Mouse (Mus musculus) spleen, adult 2 months (tissue): ENCODE results near the gene Tm4sf5. TPM values are rescaled to one million over a fixed set of nuclear protein-coding genes. Genes with fewer than 3 reads are reported as not detected.
"Not testable (repeated sequence)": the region's sequence is repeated elsewhere in the genome, so short reads cannot be mapped to it uniquely, and the experiment has no call there.

Source experiments
- DNase-seq, 2 experiments: peaks; one replicate each; pipeline versions ENCODE4 v3.0.0 to v3.0.0-alpha.2; 2012 to 2021; ENCODE audit warnings: low spot score in 2 of 2, low read depth in 1 of 2
- H3K27ac ChIP-seq: fragments of 200-500 bp; 2 replicates; pipeline ENCODE4 v1.5.1; 2012; ENCODE audit warnings: low read length, inconsistent platforms; ENCODE audit not compliant: insufficient read depth
- H3K27me3 ChIP-seq: fragments of 200-500 bp; 2 replicates; pipeline ENCODE4 v1.6.1; 2012; ENCODE audit warnings: mild to moderate bottlenecking, moderate library complexity, low read length, inconsistent platforms; ENCODE audit not compliant: control insufficient read depth, insufficient read depth
- H3K36me3 ChIP-seq: fragments of 200-500 bp; 2 replicates; pipeline ENCODE4 v1.6.1; 2012; ENCODE audit warnings: mild to moderate bottlenecking, low read length, inconsistent platforms; ENCODE audit not compliant: control insufficient read depth, insufficient read depth
- H3K4me1 ChIP-seq: fragments of 200-500 bp; 2 replicates; pipeline ENCODE4 v1.6.1; 2011; ENCODE audit warnings: inconsistent platforms; ENCODE audit not compliant: control insufficient read depth, insufficient read depth, insufficient read length
- H3K4me3 ChIP-seq: fragments of 200-500 bp; 2 replicates; pipeline ENCODE4 v1.5.1; 2011; ENCODE audit warnings: mild to moderate bottlenecking, inconsistent platforms; ENCODE audit not compliant: insufficient read depth, insufficient read length; ENCODE audit errors: extremely low read depth
- CTCF ChIP-seq: fragments of 200-500 bp; IDR thresholded peaks from 2 replicates; pipeline ENCODE4 v1.5.1; 2011; ENCODE audit warnings: mild to moderate bottlenecking, inconsistent platforms; ENCODE audit not compliant: insufficient read depth, insufficient read length, insufficient replicate concordance; ENCODE audit errors: extremely low read depth
- POLR2A ChIP-seq: fragments of 200-500 bp; IDR thresholded peaks from 2 replicates; pipeline ENCODE4 v1.6.1; 2011; ENCODE audit warnings: low read depth, low read length, inconsistent platforms
- WGBS: fragments of 180-500 bp; shearing (Covaris S2); methylation state at CpG from one replicate; pipeline ENCODE4 v1.1.7; 2018; 5-methylcytosine and 5-hydroxymethylcytosine counted together
- polyA plus RNA-seq: library from polyadenylated mRNA; depleted of rRNA; stranded (reverse); fragments of >200 nt; gene quantifications from 2 replicates; pipeline ENCODE4 v1.2.3, GENCODE M21; 2012

Tm4sf5 gene
- polyA plus RNA-seq, 1 experiment = 1.3 TPM

DNA sequence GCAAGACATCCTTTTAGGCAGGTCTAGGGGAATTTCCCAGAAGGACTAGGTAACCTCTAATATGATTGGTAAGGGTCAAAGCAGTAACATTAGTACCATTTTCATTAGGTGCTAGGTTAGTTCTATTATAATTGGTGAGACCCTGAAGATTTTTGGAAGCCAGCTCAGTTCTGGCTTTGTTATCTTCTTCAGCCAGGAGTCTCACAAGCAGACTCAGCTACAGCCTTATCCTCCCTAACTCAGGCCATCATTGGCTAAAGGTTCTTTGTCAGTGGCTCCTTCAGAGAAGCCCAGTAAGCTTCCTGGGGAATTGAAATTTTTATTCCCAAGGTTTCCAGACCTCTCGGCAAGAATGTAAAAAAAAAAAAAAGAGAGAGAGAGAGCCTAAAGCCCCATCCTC is 13.4 kb downstream of the Tm4sf5 start:
- TF ChIP-seq CTCF (no peak), POLR2A (no peak)
- no peaks in the 10 kb centered on the region for H3K27me3 ChIP-seq
- WGBS = 77% methylated on average over 1 of the region's 1 CpGs
- no peak for DNase-seq
- no peak overlapping the region for H3K27ac ChIP-seq
- H3K36me3 ChIP-seq = no peaks in the 10 kb centered on the region
- no peaks in the 10 kb centered on the region for H3K4me1 ChIP-seq
- no peak overlapping the region for H3K4me3 ChIP-seq

DNA sequence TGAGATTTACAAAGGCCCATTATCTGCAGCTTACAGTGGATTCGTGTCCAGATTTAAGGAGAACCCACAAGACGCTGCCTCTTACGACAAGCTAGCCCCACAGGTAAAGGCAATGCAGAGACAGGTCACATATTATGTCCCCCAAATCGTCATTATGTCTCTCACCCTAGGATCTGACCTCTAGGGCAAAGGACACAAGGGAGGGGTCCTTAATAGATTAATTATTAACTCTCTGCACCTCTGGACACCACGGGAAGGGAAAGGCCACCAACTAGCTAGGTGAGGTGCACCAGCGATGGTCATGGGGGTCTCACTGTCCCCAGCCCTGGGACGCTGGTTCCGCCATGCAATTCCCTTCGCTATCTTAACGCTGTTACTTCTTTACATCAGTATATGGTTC is 13.9 kb downstream of the Tm4sf5 start, which contains the start of gene Gltpd2:
Gene Gltpd2, plus strand, starts transcription at position 274 of the 400 bp plus-strand sequence.
- H3K36me3 ChIP-seq = no peaks in the 10 kb centered on the region
- no peak within 1 kb of the TSS for H3K27ac ChIP-seq
- no peak for DNase-seq
- no peaks in the 10 kb centered on the region for H3K27me3 ChIP-seq
- 89% methylated on average over 10 of the region's 10 CpGs for WGBS
- no peaks in the 10 kb centered on the region for H3K4me1 ChIP-seq
- H3K4me3 ChIP-seq = no peak within 1 kb of the TSS
- no peak for TF ChIP-seq POLR2A
- TF ChIP-seq CTCF = no peak

DNA sequence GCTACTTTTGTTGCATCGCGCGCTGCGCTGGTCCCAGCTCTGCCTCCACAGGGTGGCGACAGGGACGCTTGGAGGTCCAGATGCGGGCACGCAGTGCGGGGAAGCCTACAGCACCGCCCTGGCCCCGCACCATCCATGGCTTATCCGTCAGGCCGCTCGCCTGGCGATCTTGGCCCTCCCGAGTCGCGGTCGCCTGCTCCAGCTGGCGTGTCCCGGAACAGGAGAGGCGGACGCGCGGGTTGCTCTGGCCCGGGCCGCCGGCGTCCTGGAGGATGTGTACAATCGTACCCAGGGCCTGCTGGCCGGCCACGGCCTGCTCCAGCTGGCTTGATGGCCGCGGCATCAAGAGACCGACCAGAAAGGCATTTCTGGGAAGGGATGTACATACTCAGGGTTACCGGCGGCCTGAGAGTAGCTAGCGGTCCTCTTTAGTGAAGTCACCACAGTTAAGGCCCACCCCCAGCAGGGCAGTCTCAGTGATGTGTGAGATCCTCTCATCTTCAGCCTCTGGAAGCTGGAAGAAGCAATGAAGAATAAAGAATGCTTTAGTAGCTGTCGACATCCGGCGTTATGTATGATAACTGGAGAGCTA is 15.2 kb downstream of the Tm4sf5 start:
- Histone ChIP-seq H3K4me3 (no peak overlapping the region), H3K36me3 (no peaks in the 10 kb centered on the region), H3K27ac (0 out of 2 replicates have a peak overlapping the region, but pooled peaks have one; percentile 17), H3K27me3 (no peaks in the 10 kb centered on the region), H3K4me1 (no peaks in the 10 kb centered on the region)
- 82% methylated on average over 41 of the region's 41 CpGs for WGBS
- TF ChIP-seq CTCF (no peak), POLR2A (no peak)
- no peak for DNase-seq

DNA sequence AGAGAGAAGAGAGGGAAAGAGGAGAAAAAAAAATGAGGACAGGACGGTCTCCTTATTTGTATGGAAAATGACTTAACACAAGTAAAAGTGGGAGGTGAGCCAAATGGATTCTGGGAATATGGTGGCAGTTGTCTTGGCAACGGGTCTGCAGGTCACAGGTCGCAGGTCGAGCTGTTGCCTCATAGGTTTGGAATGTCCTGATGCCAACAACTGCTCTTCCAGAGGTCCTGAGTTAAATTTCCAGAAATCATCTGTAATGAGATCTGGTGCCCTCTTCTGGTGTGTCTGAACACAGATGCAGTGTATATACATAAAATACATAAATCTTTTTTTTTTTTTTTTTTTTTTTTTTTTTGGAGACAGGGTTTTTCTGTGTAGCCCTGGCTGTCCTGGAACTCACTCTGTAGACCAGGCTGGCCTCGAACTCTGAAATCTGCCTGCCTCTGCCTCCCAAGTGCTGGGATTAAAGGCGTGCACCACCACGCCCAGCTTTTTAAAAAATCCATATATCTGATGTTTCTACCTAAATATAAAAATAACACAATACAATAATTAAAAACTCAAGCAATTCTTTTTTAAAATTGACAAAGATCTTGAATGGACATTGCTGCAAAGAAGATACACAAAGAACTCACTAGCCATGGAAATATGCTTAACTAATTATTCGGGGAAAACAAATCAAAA is 18.4 kb downstream of the Tm4sf5 start:
- H3K27me3 ChIP-seq, H3K4me3 ChIP-seq, DNase-seq, H3K27ac ChIP-seq, H3K4me1 ChIP-seq: not testable (repeated sequence)
- peaks cover 17% of the 10 kb centered on the region for H3K36me3 ChIP-seq
- WGBS = 93% methylated on average over 8 of the region's 8 CpGs

DNA sequence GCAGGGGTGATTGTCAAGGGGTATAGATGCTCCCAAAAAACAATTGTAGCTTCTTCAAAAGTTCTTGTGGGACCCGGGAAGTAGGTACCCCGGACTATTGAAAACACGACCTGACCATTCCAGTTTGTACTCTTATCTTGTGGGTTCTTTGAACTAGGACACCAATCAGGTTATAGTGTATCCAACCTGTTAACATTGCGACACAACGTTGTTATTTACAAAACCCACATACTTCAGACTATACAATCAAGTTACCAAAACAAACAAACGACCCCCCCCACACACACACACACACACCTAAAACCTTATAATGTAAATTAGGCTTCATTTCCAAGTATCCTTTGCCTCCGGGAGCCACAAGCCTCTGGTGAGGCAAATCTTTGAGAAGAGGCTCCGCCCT is 19.7 kb downstream of the Tm4sf5 start:
- Histone ChIP-seq H3K36me3 (peaks cover 17% of the 10 kb centered on the region), H3K4me1 (no peaks in the 10 kb centered on the region), H3K27me3 (no peaks in the 10 kb centered on the region), H3K4me3 (peak overlapping the region; percentile 17; the same call in 1 of the 2 replicates), H3K27ac (no peak overlapping the region)
- TF ChIP-seq POLR2A (no peak), CTCF (no peak)
- WGBS = 5% methylated on average over 8 of the region's 8 CpGs
- DNase-seq = no peak

DNA sequence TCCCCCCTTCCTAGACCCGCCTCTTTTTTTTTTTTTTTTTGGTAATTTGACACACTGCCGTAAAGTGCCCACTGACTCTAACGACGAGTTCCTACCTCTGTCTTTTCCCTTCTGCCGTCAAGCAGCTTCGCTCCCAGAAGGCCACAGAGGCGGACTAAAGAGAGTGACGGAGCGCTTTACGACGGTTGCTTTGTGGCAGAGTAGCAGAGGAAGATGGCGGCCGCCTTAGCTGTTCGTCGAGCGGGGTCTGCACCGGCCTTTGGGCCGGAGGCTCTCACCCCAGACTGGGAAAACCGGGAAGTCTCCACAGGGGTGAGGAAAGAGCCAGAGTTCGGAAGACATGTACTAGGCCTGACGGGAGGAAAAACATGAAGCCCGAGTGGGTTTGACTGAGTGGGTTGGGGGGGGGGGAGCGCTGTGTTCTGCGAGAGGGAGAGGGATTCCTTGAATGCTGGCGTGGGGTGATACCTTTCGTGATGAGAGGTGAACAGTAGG is 20.2 kb downstream of the Tm4sf5 start, which contains the start of gene Psmb6:
Gene Psmb6, plus strand, starts transcription at position 184 of the 495 bp plus-strand sequence.
- Histone ChIP-seq H3K27ac (no peak within 1 kb of the TSS; the same call in 1 of the 2 replicates), H3K4me3 (peak within 1 kb of the TSS; percentile 96), H3K27me3 (no peaks in the 10 kb centered on the region), H3K36me3 (peaks cover 17% of the 10 kb centered on the region), H3K4me1 (no peaks in the 10 kb centered on the region)
- WGBS = under 1% methylated on average over 25 of the region's 26 CpGs
- TF ChIP-seq POLR2A (peak; percentile 83), CTCF (no peak)
- peak; percentile 90 to 95 for DNase-seq

DNA sequence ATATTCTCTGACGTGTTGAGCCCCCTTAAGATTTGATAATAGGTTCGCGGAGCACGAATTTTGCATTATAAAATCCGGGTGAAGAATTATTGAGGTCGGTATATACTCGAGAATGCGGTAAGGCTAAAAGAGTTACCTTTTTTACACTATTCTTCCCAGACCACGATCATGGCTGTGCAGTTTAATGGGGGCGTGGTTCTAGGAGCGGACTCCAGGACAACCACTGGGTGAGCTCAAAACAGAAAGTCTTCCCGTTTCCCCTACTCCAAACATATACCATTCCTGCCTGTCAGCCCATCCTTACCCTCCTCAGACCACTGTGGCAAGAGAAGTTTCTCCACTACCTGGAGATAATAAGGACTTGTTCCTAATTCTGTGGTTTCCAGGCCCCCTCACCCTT is 20.7 kb downstream of the Tm4sf5 start:
- no peaks in the 10 kb centered on the region for H3K27me3 ChIP-seq
- WGBS = 4% methylated on average over 12 of the region's 12 CpGs
- TF ChIP-seq POLR2A = no peak
- no peak for TF ChIP-seq CTCF
- peak overlapping the region; percentile 96 for H3K4me3 ChIP-seq
- peaks cover 17% of the 10 kb centered on the region for H3K36me3 ChIP-seq
- no peaks in the 10 kb centered on the region for H3K4me1 ChIP-seq
- no peak for DNase-seq
- H3K27ac ChIP-seq = no peak overlapping the region
